Mouse (Mus musculus) liver, embryonic 14.5 days (tissue): ENCODE measurements around the gene Luzp1.

Source experiments
- CTCF ChIP-seq: IDR thresholded peaks from 2 replicates; pipeline ENCODE4 v1.5.1; 2016; ENCODE audit warnings: antibody characterized with exemption, low read depth, control low read depth
- EP300 ChIP-seq: IDR thresholded peaks from 2 replicates; pipeline ENCODE4 v1.6.1; 2016; ENCODE audit warnings: antibody characterized with exemption, low read depth

DNA sequence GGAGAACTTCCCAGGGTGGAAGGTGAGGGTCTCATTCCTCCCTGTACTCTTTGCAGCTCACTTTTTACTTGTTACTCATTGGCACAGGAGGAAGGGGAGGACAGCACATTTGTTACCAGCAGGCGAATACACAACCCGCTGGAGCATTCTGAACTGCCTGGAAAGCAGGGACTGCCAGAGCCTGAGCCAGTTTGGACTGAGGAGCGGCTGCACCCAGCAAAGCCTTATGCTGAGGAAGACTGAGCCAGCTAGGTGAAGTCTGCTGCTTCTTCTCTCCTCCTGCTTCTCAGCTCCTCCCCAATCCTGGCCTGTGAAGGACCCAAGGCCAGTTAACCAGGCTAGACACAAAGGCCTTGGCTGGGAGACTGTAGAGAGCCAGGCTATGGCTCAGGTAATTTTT is 75.6 kb downstream of the Luzp1 start:
- TF ChIP-seq CTCF (no peak), EP300 (no peak)
